Mouse (Mus musculus) spleen, adult 18-20 months (tissue): ENCODE measurements at regions not wholly inside any gene's neighbourhood (a gene's known extent, or its start where the extent isn't known, plus 50 kb on each side); places are given as distances from the start of the nearest gene placed in this dataset.

Source experiments
- DNase-seq, 2 experiments: peaks; one replicate each; pipeline ENCODE4 v3.0.0; 2022; ENCODE audit warnings: mixed read lengths in 2 of 2

- DNase-seq = no peak
Observed at GRCm38 (mm10) chr7:124676854-124677515, 694.3 kb downstream of the Hs3st4 start.

- no peak for DNase-seq
Observed at GRCm38 (mm10) chr7:124680561-124680960, 697.9 kb downstream of the Hs3st4 start.

GRCm38 (mm10) chr7:124681212-124681611, 698.5 kb downstream of the Hs3st4 start:
- no peak for DNase-seq

- no peak for DNase-seq
Observed at GRCm38 (mm10) chr7:124681820-124682219, 699.2 kb downstream of the Hs3st4 start.

GRCm38 (mm10) chr7:124685424-124685823, 702.8 kb downstream of the Hs3st4 start:
- no peak for DNase-seq

GRCm38 (mm10) chr7:124704163-124704824, 721.6 kb downstream of the Hs3st4 start:
- DNase-seq = no peak

- no peak for DNase-seq
Observed at GRCm38 (mm10) chr7:124707143-124707542, 724.5 kb downstream of the Hs3st4 start.

- no peak for DNase-seq
Observed at GRCm38 (mm10) chr7:124708771-124709485, 726.3 kb downstream of the Hs3st4 start.

- no peak for DNase-seq
Observed at GRCm38 (mm10) chr7:124720927-124721326, 723.5 kb upstream of the Kdm8 start.

GRCm38 (mm10) chr7:124742086-124742485, 702.4 kb upstream of the Kdm8 start:
- DNase-seq = no peak

- no peak for DNase-seq
Observed at GRCm38 (mm10) chr7:124746321-124746720, 698.2 kb upstream of the Kdm8 start.

GRCm38 (mm10) chr7:124748396-124748795, 696.1 kb upstream of the Kdm8 start:
- no peak for DNase-seq

GRCm38 (mm10) chr7:124759084-124759483, 685.4 kb upstream of the Kdm8 start:
- no peak for DNase-seq

- DNase-seq = no peak
Observed at GRCm38 (mm10) chr7:124777822-124778221, 666.7 kb upstream of the Kdm8 start.

GRCm38 (mm10) chr7:124782816-124783215, 661.7 kb upstream of the Kdm8 start:
- no peak for DNase-seq

- DNase-seq = no peak
Observed at GRCm38 (mm10) chr7:124784995-124785394, 659.5 kb upstream of the Kdm8 start.

GRCm38 (mm10) chr7:124785896-124786295, 658.6 kb upstream of the Kdm8 start:
- no peak for DNase-seq

- no peak for DNase-seq
Observed at GRCm38 (mm10) chr7:124788781-124789180, 655.7 kb upstream of the Kdm8 start.

GRCm38 (mm10) chr7:124803101-124803500, 641.4 kb upstream of the Kdm8 start:
- no peak for DNase-seq

GRCm38 (mm10) chr7:124834692-124835091, 609.8 kb upstream of the Kdm8 start:
- no peak for DNase-seq

GRCm38 (mm10) chr7:124836531-124836930, 607.9 kb upstream of the Kdm8 start:
- DNase-seq = no peak

- DNase-seq = no peak
Observed at GRCm38 (mm10) chr7:124855056-124855455, 589.4 kb upstream of the Kdm8 start.

GRCm38 (mm10) chr7:124857106-124857505, 587.4 kb upstream of the Kdm8 start:
- no peak for DNase-seq

- DNase-seq = no peak
Observed at GRCm38 (mm10) chr7:124861397-124861796, 583.1 kb upstream of the Kdm8 start.
